Mouse (Mus musculus) right cerebral cortex, postnatal 10 days (tissue): ENCODE data around the gene Fam20a.
"Not testable (repeated sequence)": the region's sequence is repeated elsewhere in the genome, so short reads cannot be mapped to it uniquely, and the experiment has no call there.

Source experiments
- DNase-seq, 2 experiments: peaks; one replicate each; pipeline ENCODE4 v3.0.0; 2021; ENCODE audit warnings: low spot score in 2 of 2

Fam20a gene

GRCm38 (mm10) chr11:109680934-109681333 is 41.1 kb downstream of the Fam20a start:
- no peak for DNase-seq

DNA sequence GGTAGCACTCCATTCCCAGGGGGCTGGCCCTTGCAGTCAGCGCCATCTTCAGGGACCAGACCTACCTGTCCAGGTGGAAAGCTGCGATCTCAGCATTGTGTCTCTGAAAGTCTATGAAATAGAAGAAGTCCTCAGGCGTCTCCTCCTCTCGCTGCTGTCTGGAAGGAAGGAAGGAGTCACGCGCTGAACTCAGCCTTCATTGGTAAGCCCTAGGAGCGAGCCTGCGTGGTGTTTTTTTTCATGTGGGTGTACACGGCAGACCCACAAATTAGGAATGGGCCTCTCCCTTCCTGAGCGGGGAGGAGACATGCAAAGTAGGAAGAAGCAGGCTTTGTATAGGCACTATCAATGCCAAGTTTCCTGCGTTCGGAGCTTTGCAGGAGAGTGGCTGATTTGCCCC is 43.8 kb downstream of the Fam20a start:
- DNase-seq = no peak

GRCm38 (mm10) chr11:109676621-109677373 is 45.3 kb downstream of the Fam20a start:
- DNase-seq = no peak

DNA sequence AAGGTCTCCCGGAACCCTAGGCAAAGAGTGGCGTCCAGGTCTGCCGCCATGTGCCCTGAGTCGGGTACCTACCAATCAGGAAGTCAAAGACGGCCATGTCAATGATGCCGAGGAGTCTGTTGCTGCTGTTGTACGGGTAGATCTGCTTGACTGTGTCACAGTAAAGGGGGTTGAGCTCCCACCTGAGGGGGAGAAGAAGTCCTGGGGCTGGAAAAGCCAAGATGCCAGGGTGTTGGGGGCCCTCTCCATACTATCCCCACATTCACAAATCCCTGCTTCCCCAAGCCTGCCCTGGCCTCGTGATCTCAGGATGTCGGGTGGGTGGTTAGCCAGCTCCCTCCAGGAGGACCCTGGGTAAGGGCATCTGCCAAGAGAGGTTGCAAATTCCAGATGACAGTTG is 46.3 kb downstream of the Fam20a start:
- DNase-seq = no peak

GRCm38 (mm10) chr11:109675208-109675607 is 46.9 kb downstream of the Fam20a start:
- no peak for DNase-seq

DNA sequence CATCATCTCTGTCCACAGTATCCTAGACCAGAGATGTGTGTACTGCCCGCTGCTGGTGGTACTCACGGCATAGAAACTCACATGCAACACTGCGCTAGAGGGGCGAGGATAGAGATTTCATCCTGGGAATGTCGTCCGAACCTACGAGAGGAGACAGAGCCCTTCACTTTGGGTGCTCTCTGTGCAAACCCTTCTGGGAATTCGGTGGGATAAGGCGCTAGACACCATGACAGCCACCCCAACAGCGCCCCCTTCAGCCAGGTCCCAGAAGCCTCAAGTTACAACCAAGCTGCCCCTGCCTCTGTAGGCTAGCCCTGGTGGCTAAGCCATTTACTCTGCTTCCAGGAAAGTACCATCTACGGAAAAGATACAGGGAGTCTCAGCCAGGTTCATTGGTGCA is 47.5 kb downstream of the Fam20a start:
- DNase-seq = no peak

GRCm38 (mm10) chr11:109673741-109674140 is 48.3 kb downstream of the Fam20a start:
- DNase-seq = no peak

DNA sequence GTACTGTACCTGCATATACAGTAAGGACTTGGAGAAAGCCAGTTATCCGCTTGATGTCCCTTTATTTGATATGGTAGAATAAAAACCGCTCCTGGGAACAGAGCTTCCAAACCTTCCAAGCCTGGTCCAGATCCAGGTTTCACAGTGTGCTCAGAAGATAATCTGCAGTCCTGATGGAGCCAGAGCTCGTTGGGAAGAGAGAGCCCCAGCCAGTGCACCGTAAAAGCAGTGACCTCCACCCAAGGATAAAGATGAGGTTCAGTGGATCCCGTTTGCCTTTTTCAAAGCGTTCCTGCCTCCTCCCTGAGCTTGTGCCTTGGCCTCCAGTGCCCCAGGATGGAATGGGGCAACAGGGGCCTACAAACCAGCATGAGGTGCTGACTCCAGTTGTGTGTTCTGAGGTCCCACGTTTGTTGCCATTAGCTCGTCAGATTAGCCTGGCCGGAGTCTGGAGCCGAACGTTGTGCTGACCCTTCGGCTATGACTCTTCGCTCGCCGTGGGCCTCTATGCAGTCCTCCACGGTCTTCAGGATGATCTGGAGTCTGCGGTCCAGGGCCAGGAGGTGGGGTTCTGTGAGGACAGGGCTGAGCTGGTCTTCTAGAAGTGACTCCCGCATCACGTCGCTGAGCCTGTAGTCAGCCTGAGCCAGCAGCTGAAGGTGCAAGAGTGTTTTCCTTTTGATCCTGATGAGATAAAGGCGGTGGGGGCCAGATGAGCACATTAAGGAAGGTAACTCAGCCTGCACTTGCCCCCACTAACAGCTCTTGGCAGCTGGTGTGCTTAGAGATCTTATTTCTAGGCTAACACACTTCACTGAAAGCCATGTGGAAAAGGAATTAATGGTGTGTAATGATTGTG is 49.0 kb downstream of the Fam20a start:
- peak in 1 of 2 experiments; percentile 31 for DNase-seq

DNA sequence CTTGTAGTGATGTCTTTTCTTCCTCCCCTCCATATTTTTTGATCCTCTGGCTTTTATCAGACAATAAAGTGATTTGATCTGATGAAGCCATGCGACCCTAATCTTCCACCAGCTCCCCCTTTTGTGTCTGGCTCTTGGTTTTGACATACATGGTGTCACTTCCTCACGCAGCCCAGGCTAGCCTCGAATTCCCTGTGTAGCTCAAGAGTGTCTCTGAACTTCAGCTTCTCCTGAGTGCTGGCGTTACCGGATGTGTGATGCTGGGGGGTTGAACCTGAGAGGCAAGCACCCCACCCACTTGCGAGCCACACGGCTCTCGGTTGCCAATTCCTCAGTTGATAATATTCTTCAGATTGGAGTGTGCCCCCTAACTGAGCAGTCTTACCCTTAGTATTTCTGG is 49.7 kb downstream of the Fam20a start:
- no peak for DNase-seq

DNA sequence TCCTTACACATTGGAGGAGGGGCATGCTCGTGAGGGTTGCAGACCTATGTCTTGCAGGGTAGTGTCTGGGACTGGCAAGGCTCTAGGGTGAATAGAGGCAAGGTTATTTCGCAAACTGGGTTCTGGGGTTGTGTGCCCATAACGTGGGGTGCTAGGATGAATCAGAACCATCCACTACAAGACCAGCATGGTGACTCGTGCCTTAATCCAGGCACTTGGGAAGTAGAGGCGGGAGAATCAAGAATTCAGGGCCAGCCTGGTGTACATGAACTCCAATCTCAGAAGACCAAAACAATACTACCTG is 50.1 kb downstream of the Fam20a start:
- no peak for DNase-seq

GRCm38 (mm10) chr11:109671136-109672020 is 50.7 kb downstream of the Fam20a start:
- no peak for DNase-seq

- peak in 1 of 2 experiments; percentile 54 for DNase-seq
Measured at GRCm38 (mm10) chr11:109670026-109670916, 51.8 kb downstream of the Fam20a start.

DNA sequence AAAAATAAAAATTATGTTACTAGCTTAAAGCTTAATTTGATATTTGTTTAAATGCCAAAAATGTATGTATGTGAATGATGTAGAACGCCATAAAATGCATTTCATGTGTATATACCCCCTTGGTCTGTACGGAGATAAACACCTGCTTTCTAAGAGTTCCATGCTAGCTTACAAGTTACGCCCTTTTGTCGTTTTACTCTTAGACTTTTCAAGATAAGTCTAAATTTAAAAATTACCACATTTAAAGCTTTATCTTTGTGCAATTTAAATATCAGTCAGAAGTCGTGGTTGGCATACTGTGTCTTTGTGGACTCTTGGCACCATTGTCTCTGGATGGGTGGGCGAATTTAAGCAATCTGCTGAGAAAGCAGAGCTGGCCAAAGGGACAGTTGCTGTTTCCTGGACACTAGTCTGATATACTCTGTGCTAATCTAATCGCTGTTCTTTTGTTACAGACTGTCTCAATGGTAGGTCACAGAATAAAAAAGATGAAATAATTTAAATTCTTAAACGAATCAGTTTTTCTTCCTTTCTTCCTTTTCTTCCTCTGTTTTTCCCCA is 52.9 kb downstream of the Fam20a start:
- no peak for DNase-seq

DNA sequence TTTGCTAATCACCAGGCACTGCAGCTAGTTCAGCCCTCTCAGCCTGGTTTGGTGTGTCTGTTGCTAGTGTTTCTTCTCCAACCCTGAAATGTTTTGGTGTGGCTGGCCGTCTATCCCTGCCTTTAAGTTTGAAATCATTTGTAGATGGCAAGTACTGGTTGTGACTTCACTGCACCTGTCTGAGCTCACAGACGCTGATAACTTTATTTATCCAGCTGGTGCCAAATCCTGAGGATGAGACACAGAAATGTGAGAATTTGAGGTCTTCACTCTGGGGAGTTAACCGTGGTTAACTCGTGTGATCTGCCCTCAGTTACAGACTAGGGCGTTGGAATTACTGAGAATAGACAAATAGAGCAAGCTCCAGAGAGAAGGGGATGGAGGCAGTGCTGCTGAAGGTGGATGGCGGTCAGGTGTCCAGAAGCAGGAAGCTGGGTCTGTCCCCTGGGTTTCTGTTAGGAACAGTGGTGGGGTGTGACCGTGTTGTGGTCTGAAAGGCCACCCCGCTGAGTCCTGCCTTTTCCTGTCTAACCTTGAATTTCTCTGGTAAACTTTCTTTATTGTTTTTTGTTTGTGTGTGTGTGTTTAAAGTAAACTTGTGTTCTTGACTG is 53.9 kb downstream of the Fam20a start:
- no peak for DNase-seq

DNA sequence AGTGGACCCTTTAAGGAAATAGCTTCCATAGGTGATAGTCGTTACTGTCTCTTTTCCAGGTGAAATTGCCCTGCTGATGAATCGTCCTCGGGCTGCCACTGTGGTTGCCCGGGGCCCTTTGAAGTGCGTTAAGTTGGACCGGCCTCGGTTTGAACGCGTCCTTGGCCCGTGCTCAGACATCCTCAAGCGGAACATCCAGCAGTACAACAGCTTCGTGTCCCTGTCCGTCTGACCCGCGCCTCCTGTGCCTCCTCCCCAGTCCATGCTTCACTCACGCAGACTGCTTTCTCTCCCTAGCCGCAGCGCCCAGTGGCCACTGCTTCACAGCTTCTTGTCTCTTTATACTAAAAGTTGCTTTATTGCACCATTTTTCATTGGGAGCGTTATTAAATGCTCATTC is 54.7 kb downstream of the Fam20a start:
- no peak for DNase-seq

GRCm38 (mm10) chr11:109666411-109666810 is 55.7 kb downstream of the Fam20a start:
- no peak for DNase-seq

DNA sequence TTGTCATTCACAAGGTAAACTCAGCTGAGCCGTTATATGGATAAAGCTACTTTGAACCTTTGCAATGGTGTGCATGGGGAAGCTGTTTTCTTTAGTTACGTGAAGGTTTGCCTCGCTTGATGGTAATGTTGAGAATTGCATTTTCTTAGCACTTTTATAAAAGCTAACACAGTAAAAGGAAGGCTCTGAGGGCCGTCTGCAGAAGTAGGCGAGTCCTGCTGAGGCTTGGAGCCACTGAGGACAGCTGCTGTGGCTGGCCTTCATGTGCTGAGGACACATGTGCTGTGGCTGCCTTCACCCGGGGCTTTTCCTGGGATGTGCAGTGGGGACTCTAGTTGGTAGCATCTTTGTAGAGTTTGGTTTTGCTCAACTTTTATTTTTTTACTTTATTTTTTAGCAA is 56.7 kb downstream of the Fam20a start:
- no peak for DNase-seq

GRCm38 (mm10) chr11:109664293-109664692 is 57.8 kb downstream of the Fam20a start:
- DNase-seq = no peak

DNA sequence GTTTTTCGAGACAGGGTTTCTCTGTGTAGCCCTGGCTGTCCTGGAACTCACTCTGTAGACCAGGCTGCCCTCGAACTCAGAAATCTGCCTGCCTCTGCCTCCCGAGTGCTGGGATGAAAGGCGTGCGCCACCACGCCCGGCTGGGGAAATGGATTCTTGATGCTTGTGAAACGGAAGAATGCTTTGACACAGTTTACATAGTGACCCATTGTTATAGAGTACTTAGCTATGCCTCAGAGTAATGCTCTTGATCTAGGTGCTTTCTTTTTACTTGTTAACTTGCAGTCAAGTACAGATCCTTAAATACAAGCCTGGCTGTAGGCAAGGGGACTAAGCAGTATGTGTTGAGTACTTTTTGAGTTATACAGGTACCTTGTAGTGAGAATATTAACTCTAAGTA is 61.6 kb downstream of the Fam20a start:
- not testable (repeated sequence) for DNase-seq

DNA sequence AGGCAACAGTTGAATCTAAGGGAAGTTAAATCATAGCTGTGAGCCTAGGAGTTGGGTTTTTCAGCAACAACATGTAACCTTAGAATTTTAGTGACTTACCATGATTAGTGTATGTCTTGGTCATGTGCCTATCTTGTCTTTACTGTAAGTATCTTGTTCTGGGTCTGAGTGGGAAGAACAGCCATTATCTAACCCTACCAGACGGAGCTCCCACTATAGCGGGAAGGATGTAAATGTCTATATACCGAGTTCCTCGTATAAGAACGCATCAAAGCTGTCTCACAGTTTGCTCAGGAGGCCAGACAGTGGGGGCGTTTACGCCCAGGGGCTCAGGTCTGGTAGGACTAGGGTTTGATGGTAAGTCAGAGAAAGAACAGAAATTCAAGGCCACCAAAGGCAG is 65.8 kb downstream of the Fam20a start:
- no peak for DNase-seq
